Mouse (Mus musculus): ENCODE measurements around the gene Olfr516. TPM values are rescaled to one million over a fixed set of nuclear protein-coding genes. Genes with fewer than 3 reads are reported as not detected.

The Olfr516 gene
- polyA plus RNA-seq (2015; fragmentation: Nextera tagmentation; extraction: Ambion mirVana) = not detected in 2 replicates

GRCm38 (mm10) chr7:108850429-108850828 is at the start of gene Olfr516:
Gene Olfr516 (minus strand): TSS chr7:108850529.

GRCm38 (mm10) chr7:108894320-108894719 is 44.0 kb upstream of the Olfr516 start, which contains the start of gene Olfr519:
Gene Olfr519 (minus strand): TSS chr7:108894420.

GRCm38 (mm10) chr7:108884906-108885305 is 34.6 kb upstream of the Olfr516 start, which contains the start of gene Olfr518:
Gene Olfr518 (minus strand): TSS chr7:108885006.

GRCm38 (mm10) chr7:108872279-108872678 is 21.9 kb upstream of the Olfr516 start, which contains the start of gene Olfr517:
Gene Olfr517 (minus strand): TSS chr7:108872379.

GRCm38 (mm10) chr7:108825897-108826296 is 24.4 kb downstream of the Olfr516 start, which contains the start of gene Olfr514:
Gene Olfr514 (minus strand): TSS chr7:108825997.

Other genes with a start within 250 kb of the Olfr516 start
- gene Olfr506, start 239.7 kb downstream of the Olfr516 start, polyA plus RNA-seq (2015; fragmentation: Nextera tagmentation; extraction: Ambion mirVana) = not detected in 2 replicates
- not detected in 2 replicates for gene Olfr507, start 228.7 kb downstream of the Olfr516 start, polyA plus RNA-seq (2015; fragmentation: Nextera tagmentation; extraction: Ambion mirVana)
- not detected in 2 replicates for gene Olfr508, start 220.5 kb downstream of the Olfr516 start, polyA plus RNA-seq (2015; fragmentation: Nextera tagmentation; extraction: Ambion mirVana)
- not detected in 2 replicates for gene Olfr509, start 198.6 kb downstream of the Olfr516 start, polyA plus RNA-seq (2015; fragmentation: Nextera tagmentation; extraction: Ambion mirVana)
- not detected in 2 replicates for gene Olfr510, start 184.1 kb downstream of the Olfr516 start, polyA plus RNA-seq (2015; fragmentation: Nextera tagmentation; extraction: Ambion mirVana)
- gene Olfr512, start 137.2 kb downstream of the Olfr516 start, polyA plus RNA-seq (2015; fragmentation: Nextera tagmentation; extraction: Ambion mirVana) = not detected in 2 replicates
- not detected in 2 replicates for gene Olfr513, start 99.6 kb downstream of the Olfr516 start, polyA plus RNA-seq (2015; fragmentation: Nextera tagmentation; extraction: Ambion mirVana)
- not detected in 2 replicates for gene Olfr514, start 24.5 kb downstream of the Olfr516 start, polyA plus RNA-seq (2015; fragmentation: Nextera tagmentation; extraction: Ambion mirVana)
- gene Olfr517, start 21.9 kb upstream of the Olfr516 start, polyA plus RNA-seq (2015; fragmentation: Nextera tagmentation; extraction: Ambion mirVana) = not detected in 2 replicates
- not detected in 2 replicates for gene Olfr518, start 34.5 kb upstream of the Olfr516 start, polyA plus RNA-seq (2015; fragmentation: Nextera tagmentation; extraction: Ambion mirVana)
- not detected in 2 replicates for gene Olfr519, start 43.9 kb upstream of the Olfr516 start, polyA plus RNA-seq (2015; fragmentation: Nextera tagmentation; extraction: Ambion mirVana)
- gene Nlrp10, start 79.6 kb upstream of the Olfr516 start, polyA plus RNA-seq (2015; fragmentation: Nextera tagmentation; extraction: Ambion mirVana) = 0.11 and 0.16 TPM in 2 replicates
- 65.8 and 73.9 TPM in 2 replicates for gene Eif3f, start 83.9 kb upstream of the Olfr516 start, polyA plus RNA-seq (2015; fragmentation: Nextera tagmentation; extraction: Ambion mirVana)
- 0.60 and 0.96 TPM in 2 replicates for gene Tub, start 99.8 kb upstream of the Olfr516 start, polyA plus RNA-seq (2015; fragmentation: Nextera tagmentation; extraction: Ambion mirVana)
- gene Ric3, start 232.8 kb upstream of the Olfr516 start, polyA plus RNA-seq (2015; fragmentation: Nextera tagmentation; extraction: Ambion mirVana) = 2.0 and 2.6 TPM in 2 replicates

Measured in urinary bladder, postnatal 0 days (tissue).